Mouse (Mus musculus): ENCODE measurements around the gene Stpg3.

GRCm38 (mm10) chr2:25246183-25247072, 32.0 kb upstream of the Stpg3 start, which contains the start of gene AL732309.1:
- TF ChIP-seq CTCF (IDR thresholded peaks at IDR 0.05; ENCODE audit: low read depth) (no peak), EP300 (IDR thresholded peaks at IDR 0.05; ENCODE audit: low read depth) (no peak)

Measured in liver, embryonic 14.5 days (tissue).